Mouse (Mus musculus) embryonic fibroblast, embryonic 13.5 days (primary cell): ENCODE data around the gene Slc7a4. TPM values are rescaled to one million over a fixed set of nuclear protein-coding genes. Genes with fewer than 3 reads are reported as not detected.

Source experiments
- H3K27ac ChIP-seq: 2 replicates; pipeline ENCODE4 v1.5.1; 2012; ENCODE audit warnings: low read length, control low read depth, inconsistent platforms; ENCODE audit not compliant: insufficient read depth
- H3K4me1 ChIP-seq: 2 replicates; pipeline ENCODE4 v1.6.1; 2011; ENCODE audit warnings: low read length; ENCODE audit not compliant: control insufficient read depth, insufficient read depth
- H3K4me3 ChIP-seq: 2 replicates; pipeline ENCODE4 v1.5.1; 2011; ENCODE audit warnings: mild to moderate bottlenecking, control low read depth, low read length; ENCODE audit not compliant: insufficient read depth
- CTCF ChIP-seq: IDR thresholded peaks from 2 replicates; pipeline ENCODE4 v1.5.1; 2011; ENCODE audit warnings: mild to moderate bottlenecking, control low read depth, low read length, moderate library complexity, borderline replicate concordance; ENCODE audit not compliant: insufficient read depth
- POLR2A ChIP-seq: IDR thresholded peaks from 2 replicates; pipeline ENCODE4 v1.6.1; 2011; ENCODE audit warnings: low read depth, mild to moderate bottlenecking, control low read depth, low read length, moderate library complexity
- polyA plus RNA-seq: library from polyadenylated mRNA; stranded (reverse); fragments of >200 nt; gene quantifications from 2 replicates; pipeline ENCODE4 v1.2.4, GENCODE M21; 2011; ENCODE audit warnings: low read depth; ENCODE audit not compliant: missing spikeins, insufficient read length

Slc7a4 gene
- polyA plus RNA-seq, 1 experiment = 2.1 TPM

DNA sequence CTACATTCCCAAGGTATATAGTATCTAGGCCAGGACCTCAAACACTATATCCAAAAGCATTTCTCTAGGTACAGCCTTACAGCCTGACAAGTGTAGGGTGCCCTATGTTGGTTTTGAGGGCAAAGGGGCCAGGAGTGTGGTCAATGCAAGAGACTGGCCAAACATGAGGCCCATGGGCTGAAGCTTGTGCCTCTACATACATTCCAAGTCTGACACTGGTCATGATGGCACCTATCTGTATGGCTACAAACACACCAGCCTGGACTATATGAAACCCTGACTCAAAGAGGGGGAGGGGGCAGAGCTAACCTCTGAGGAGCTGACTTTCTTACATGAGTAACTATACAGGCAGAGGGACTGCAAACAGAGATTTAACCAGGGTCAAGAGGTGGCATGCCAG is 55.4 kb downstream of the Slc7a4 start:
- Histone ChIP-seq H3K27ac (no peak overlapping the region), H3K4me3 (no peak overlapping the region), H3K4me1 (peaks cover 4% of the 10 kb centered on the region; the same call in 1 of the 2 replicates)
- peak; percentile 10; the same call in 1 of the 2 replicates for TF ChIP-seq POLR2A
- no peak for TF ChIP-seq CTCF

DNA sequence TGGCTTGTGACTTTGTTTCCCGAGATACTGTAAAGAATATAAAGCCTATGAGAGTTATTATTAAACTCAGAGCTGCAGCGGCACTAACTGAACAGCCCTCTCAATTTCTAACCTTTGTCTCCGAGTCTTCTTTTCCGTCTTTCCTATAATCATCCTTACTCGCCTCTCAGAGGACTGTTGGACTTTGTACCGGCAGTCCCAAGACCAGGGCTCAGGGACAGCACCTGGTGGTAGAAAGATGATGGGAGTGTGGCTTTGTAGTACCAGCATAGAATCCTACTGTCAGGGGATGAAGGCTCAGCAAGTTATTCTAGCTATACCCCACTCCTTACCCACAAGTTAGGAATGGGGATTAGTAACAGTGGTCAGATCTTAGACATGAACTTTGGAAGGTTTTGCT is 56.8 kb downstream of the Slc7a4 start:
- TF ChIP-seq POLR2A (no peak), CTCF (no peak)
- H3K4me3 ChIP-seq = no peak overlapping the region
- no peak overlapping the region for H3K27ac ChIP-seq
- H3K4me1 ChIP-seq = no peaks in the 10 kb centered on the region; the same call in 1 of the 2 replicates

- no peaks in the 10 kb centered on the region; the same call in 1 of the 2 replicates for H3K4me1 ChIP-seq
- TF ChIP-seq POLR2A (no peak), CTCF (no peak)
- H3K27ac ChIP-seq = no peak overlapping the region
- H3K4me3 ChIP-seq = no peak overlapping the region
Measured at GRCm38 (mm10) chr16:17525524-17525923, 57.5 kb downstream of the Slc7a4 start.

DNA sequence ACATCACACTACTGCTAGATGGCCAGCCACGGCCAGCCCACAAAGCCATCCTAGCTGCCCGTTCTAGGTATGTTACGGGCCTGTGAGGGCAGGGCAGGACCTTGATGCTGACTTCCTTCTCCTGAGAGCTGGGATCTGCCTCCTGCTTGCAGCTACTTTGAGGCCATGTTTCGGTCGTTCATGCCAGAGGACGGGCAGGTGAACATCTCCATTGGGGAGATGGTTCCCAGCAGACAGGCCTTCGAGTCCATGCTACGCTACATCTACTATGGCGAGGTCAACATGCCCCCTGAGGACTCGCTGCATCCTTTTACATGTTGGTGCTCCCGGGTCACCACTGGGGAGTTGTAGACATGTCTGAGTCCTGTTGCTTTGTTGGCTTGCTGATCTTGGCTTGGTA is 58.9 kb downstream of the Slc7a4 start:
- no peak overlapping the region for H3K27ac ChIP-seq
- H3K4me3 ChIP-seq = no peak overlapping the region
- TF ChIP-seq CTCF = no peak
- TF ChIP-seq POLR2A = no peak
- no peaks in the 10 kb centered on the region for H3K4me1 ChIP-seq

Other genes with a start within 250 kb of the Slc7a4 start
- 19.5 and 19.8 TPM in 2 replicates for gene Snap29, start 177.2 kb downstream of the Slc7a4 start, polyA plus RNA-seq
- 58.4 and 59.3 TPM in 2 replicates for gene Pi4ka, start 176.9 kb downstream of the Slc7a4 start, polyA plus RNA-seq
- 35.7 and 39.3 TPM in 2 replicates for gene Crkl, start 131.2 kb downstream of the Slc7a4 start, polyA plus RNA-seq
- not detected in 2 replicates for gene Aifm3, start 93.6 kb downstream of the Slc7a4 start, polyA plus RNA-seq
- gene Lztr1, start 74.5 kb downstream of the Slc7a4 start, polyA plus RNA-seq = 97.5 and 113 TPM in 2 replicates
- gene Thap7, start 52.1 kb downstream of the Slc7a4 start, polyA plus RNA-seq = 23.8 and 27.0 TPM in 2 replicates
- 0.25 TPM in 1 of 2 replicates, not detected in the other for gene Lrrc74b, start 22.0 kb downstream of the Slc7a4 start, polyA plus RNA-seq
- gene P2rx6, start 21.3 kb downstream of the Slc7a4 start, polyA plus RNA-seq = 2.2 and 3.0 TPM in 2 replicates
- gene Smpd4, start 36.1 kb upstream of the Slc7a4 start, polyA plus RNA-seq = 28.7 and 44.8 TPM in 2 replicates
- 7.1 and 9.7 TPM in 2 replicates for gene Ccdc74a, start 63.3 kb upstream of the Slc7a4 start, polyA plus RNA-seq
- gene Med15, start 149.7 kb upstream of the Slc7a4 start, polyA plus RNA-seq = 65.3 and 67.2 TPM in 2 replicates
- gene Klhl22, start 176.4 kb upstream of the Slc7a4 start, polyA plus RNA-seq = 53.4 and 63.8 TPM in 2 replicates
- 46.1 and 46.5 TPM in 2 replicates for gene Scarf2, start 214.1 kb upstream of the Slc7a4 start, polyA plus RNA-seq
- not detected in 2 replicates for gene B830017H08Rik, start 249.9 kb upstream of the Slc7a4 start, polyA plus RNA-seq